In genomic region chr12:51957626-51958025, GRCm38 (mm10) we compare ENCODE assay signal across 20 mouse cellular contexts. TPM values are rescaled to one million over a fixed set of nuclear protein-coding genes. Genes with fewer than 3 reads are reported as not detected.
DNase-seq lines count a peak whose midpoint lies in the region; ATAC-seq and TF ChIP-seq lines count a peak whose summit lies in the region.
"Had no signal": no experiment of that assay in that cellular context is flagged by ENCODE, and none has a peak within 500 bp of the region (broad histone marks: within the 10 kb centered on the region; RNA-seq: fewer than 3 reads in every experiment).

No protein-coding gene starts in this region.

- no peak overlapping the region for H3K4me2 ChIP-seq in embryonic facial prominence, embryonic 14.5 days (ENCODE audit: low read depth, low read length)
- H3K4me2 ChIP-seq in hindbrain, postnatal 0 days (ENCODE audit: low read depth, low read length), result no peak overlapping the region
- no peak overlapping the region for H3K4me2 ChIP-seq in hindbrain, embryonic 14.5 days (replicated peaks)
- no peak overlapping the region for H3K4me2 ChIP-seq in midbrain, embryonic 14.5 days (ENCODE audit: low read length)
- H3K4me2 ChIP-seq in midbrain, embryonic 16.5 days (ENCODE audit: low read length), result no peak overlapping the region
- H3K4me2 ChIP-seq: forebrain, embryonic 15.5 days; hindbrain, embryonic 13.5 days had no signal

- 77% methylated on average over 6 of the region's 6 CpGs for WGBS in embryonic facial prominence, embryonic 14.5 days
- WGBS in embryonic facial prominence, embryonic 10.5 days, result 89% methylated on average over 6 of the region's 6 CpGs
- WGBS in hindbrain, postnatal 0 days, result 65% methylated on average over 6 of the region's 6 CpGs
- 83% methylated on average over 6 of the region's 6 CpGs for WGBS in hindbrain, embryonic 14.5 days
- WGBS in midbrain, embryonic 14.5 days, result 92% methylated on average over 6 of the region's 6 CpGs
- WGBS in midbrain, embryonic 16.5 days, result 88% methylated on average over 6 of the region's 6 CpGs

- no peak for TF ChIP-seq POLR2A in brain, embryonic 14.5 days (IDR thresholded peaks at IDR 0.05; ENCODE audit: borderline replicate concordance, extremely low read depth, insufficient read depth, insufficient read length, poor library complexity, severe bottlenecking)

- ATAC-seq in embryonic facial prominence, embryonic 14.5 days (ENCODE audit: low read depth), result no peak
- ATAC-seq in hindbrain, postnatal 0 days, result peak; percentile 67
- ATAC-seq in hindbrain, embryonic 14.5 days (ENCODE audit: low FRiP score), result no peak
- ATAC-seq in midbrain, embryonic 14.5 days (ENCODE audit: low FRiP score, low TSS enrichment), result no peak
- ATAC-seq in midbrain, embryonic 16.5 days, result no peak
- ATAC-seq: forebrain, embryonic 15.5 days; inflammation-experienced regulatory T-cells, adult 6 months; intestine, postnatal 0 days had no signal

- no peak overlapping the region for H3K27ac ChIP-seq in embryonic facial prominence, embryonic 14.5 days (replicated peaks; ENCODE audit: low read depth, low read length)
- H3K27ac ChIP-seq in embryonic facial prominence, embryonic 10.5 days (replicated peaks), result no peak overlapping the region
- H3K27ac ChIP-seq in hindbrain, postnatal 0 days, result no peak overlapping the region
- no peak overlapping the region for H3K27ac ChIP-seq in hindbrain, embryonic 14.5 days
- H3K27ac ChIP-seq in midbrain, embryonic 14.5 days (replicated peaks; ENCODE audit: low read depth, low read length), result no peak overlapping the region
- H3K27ac ChIP-seq in midbrain, embryonic 16.5 days (ENCODE audit: low read length), result no peak overlapping the region
- H3K27ac ChIP-seq: forebrain, embryonic 15.5 days; heart, embryonic 10.5 days; hindbrain, embryonic 13.5 days had no signal

- DNase-seq in embryonic facial prominence, embryonic 14.5 days (ENCODE audit: low spot score), result peak; percentile 21
- DNase-seq in embryonic facial prominence, embryonic 10.5 days (ENCODE audit: low spot score), result no peak
- DNase-seq in hindbrain, postnatal 0 days (ENCODE audit: low spot score), result peak; percentile 52
- no peak for DNase-seq in hindbrain, embryonic 14.5 days (ENCODE audit: low spot score)
- peak; percentile 16 for DNase-seq in midbrain, embryonic 14.5 days
- DNase-seq in brain, embryonic 14.5 days (ENCODE audit: low read depth), result peak; percentile 76
- DNase-seq in thymus, postnatal 36 days, result no peak
- DNase-seq: adrenal gland, postnatal 36 days; cerebellum, adult 11-12 months; cerebellum, adult 9-11 months; gastrocnemius, postnatal 10 days; heart, adult 18-20 months; heart, postnatal 10 days; heart, postnatal 4 days had no signal

- H3K4me1 ChIP-seq in embryonic facial prominence, embryonic 14.5 days (ENCODE audit: control insufficient read depth, insufficient read depth, low read length), result no peaks in the 10 kb centered on the region
- no peaks in the 10 kb centered on the region for H3K4me1 ChIP-seq in embryonic facial prominence, embryonic 10.5 days
- H3K4me1 ChIP-seq in hindbrain, postnatal 0 days (ENCODE audit: insufficient read depth, low read length), result no peaks in the 10 kb centered on the region
- no peaks in the 10 kb centered on the region for H3K4me1 ChIP-seq in hindbrain, embryonic 14.5 days (replicated peaks; ENCODE audit: control insufficient read depth, insufficient read depth, low read length)
- H3K4me1 ChIP-seq in midbrain, embryonic 14.5 days (ENCODE audit: control insufficient read depth, insufficient read depth, low read length), result no peaks in the 10 kb centered on the region
- no peaks in the 10 kb centered on the region for H3K4me1 ChIP-seq in midbrain, embryonic 16.5 days (ENCODE audit: control insufficient read depth, insufficient read depth, low read length)
- H3K4me1 ChIP-seq: forebrain, embryonic 15.5 days; heart, embryonic 10.5 days; hindbrain, embryonic 13.5 days had no signal

- H3K9ac ChIP-seq in embryonic facial prominence, embryonic 14.5 days (ENCODE audit: low read depth, low read length), result no peak overlapping the region
- H3K9ac ChIP-seq in hindbrain, postnatal 0 days (replicated peaks; ENCODE audit: low read length), result no peak overlapping the region
- no peak overlapping the region for H3K9ac ChIP-seq in hindbrain, embryonic 14.5 days
- H3K9ac ChIP-seq in midbrain, embryonic 14.5 days (replicated peaks; ENCODE audit: low read length), result no peak overlapping the region
- H3K9ac ChIP-seq in midbrain, embryonic 16.5 days (ENCODE audit: low read depth, low read length), result no peak overlapping the region
- H3K9ac ChIP-seq: forebrain, embryonic 15.5 days; hindbrain, embryonic 13.5 days had no signal

- no peaks in the 10 kb centered on the region for H3K9me3 ChIP-seq in embryonic facial prominence, embryonic 14.5 days (ENCODE audit: control insufficient read depth, low read length)
- H3K9me3 ChIP-seq in embryonic facial prominence, embryonic 10.5 days, result no peaks in the 10 kb centered on the region
- H3K9me3 ChIP-seq in hindbrain, postnatal 0 days (ENCODE audit: low read length), result no peaks in the 10 kb centered on the region
- H3K9me3 ChIP-seq in hindbrain, embryonic 14.5 days (ENCODE audit: control insufficient read depth, low read length), result no peaks in the 10 kb centered on the region
- no peaks in the 10 kb centered on the region for H3K9me3 ChIP-seq in midbrain, embryonic 14.5 days (ENCODE audit: control insufficient read depth, low read length)
- no peaks in the 10 kb centered on the region for H3K9me3 ChIP-seq in midbrain, embryonic 16.5 days (replicated peaks; ENCODE audit: control insufficient read depth, low read length, poor library complexity, severe bottlenecking)
- H3K9me3 ChIP-seq: forebrain, embryonic 15.5 days; heart, embryonic 10.5 days; hindbrain, embryonic 13.5 days had no signal

- no peak overlapping the region for H3K4me3 ChIP-seq in embryonic facial prominence, embryonic 14.5 days (ENCODE audit: low read depth, low read length)
- H3K4me3 ChIP-seq in embryonic facial prominence, embryonic 10.5 days, result no peak overlapping the region
- no peak overlapping the region for H3K4me3 ChIP-seq in hindbrain, postnatal 0 days (ENCODE audit: low read length)
- H3K4me3 ChIP-seq in hindbrain, embryonic 14.5 days (replicated peaks; ENCODE audit: low read length), result no peak overlapping the region
- no peak overlapping the region for H3K4me3 ChIP-seq in midbrain, embryonic 14.5 days (replicated peaks; ENCODE audit: low read depth, low read length)
- H3K4me3 ChIP-seq in midbrain, embryonic 16.5 days (ENCODE audit: low read depth, low read length), result no peak overlapping the region
- H3K4me3 ChIP-seq: forebrain, embryonic 15.5 days; heart, embryonic 10.5 days; hindbrain, embryonic 13.5 days had no signal

- no peaks in the 10 kb centered on the region for H3K27me3 ChIP-seq in embryonic facial prominence, embryonic 14.5 days (replicated peaks; ENCODE audit: control insufficient read depth, insufficient read depth, low read length)
- H3K27me3 ChIP-seq in embryonic facial prominence, embryonic 10.5 days (replicated peaks; ENCODE audit: low read depth, poor library complexity, severe bottlenecking), result no peaks in the 10 kb centered on the region
- H3K27me3 ChIP-seq in hindbrain, postnatal 0 days (ENCODE audit: insufficient read depth, low read length), result no peaks in the 10 kb centered on the region
- H3K27me3 ChIP-seq in hindbrain, embryonic 14.5 days (ENCODE audit: control insufficient read depth, insufficient read depth, low read length), result no peaks in the 10 kb centered on the region
- no peaks in the 10 kb centered on the region for H3K27me3 ChIP-seq in midbrain, embryonic 14.5 days (ENCODE audit: control insufficient read depth, insufficient read depth, low read length)
- H3K27me3 ChIP-seq in midbrain, embryonic 16.5 days (ENCODE audit: control insufficient read depth, insufficient read depth, low read depth, low read length), result no peaks in the 10 kb centered on the region
- H3K27me3 ChIP-seq: forebrain, embryonic 15.5 days; hindbrain, embryonic 13.5 days had no signal

- TF ChIP-seq CTCF in hindbrain, postnatal 0 days (IDR thresholded peaks at IDR 0.05; ENCODE audit: low read depth), result no peak
- no peak for TF ChIP-seq CTCF in brain, embryonic 14.5 days (IDR thresholded peaks at IDR 0.05; ENCODE audit: borderline replicate concordance, extremely low read depth, insufficient read depth, insufficient read length)

- peaks cover 67% of the 10 kb centered on the region for H3K36me3 ChIP-seq in embryonic facial prominence, embryonic 14.5 days (ENCODE audit: control insufficient read depth, insufficient read depth, low read length)
- peaks cover 71% of the 10 kb centered on the region for H3K36me3 ChIP-seq in embryonic facial prominence, embryonic 10.5 days (replicated peaks)
- H3K36me3 ChIP-seq in hindbrain, postnatal 0 days (ENCODE audit: insufficient read depth, low read length), result no peaks in the 10 kb centered on the region; the same call in 1 of the 2 replicates
- peaks cover 20% of the 10 kb centered on the region for H3K36me3 ChIP-seq in hindbrain, embryonic 14.5 days (replicated peaks; ENCODE audit: control insufficient read depth, insufficient read depth)
- peaks cover 16% of the 10 kb centered on the region; the same call in 1 of the 2 replicates for H3K36me3 ChIP-seq in midbrain, embryonic 14.5 days (ENCODE audit: control insufficient read depth, insufficient read depth, low read length)
- H3K36me3 ChIP-seq in midbrain, embryonic 16.5 days (ENCODE audit: control insufficient read depth, insufficient read depth, low read length), result peaks cover 5% of the 10 kb centered on the region; the same call in 1 of the 2 replicates

RNA-seq across cellular contexts. Expression of gene Heatr5a, which starts 13.5 kb away (rescaled TPM):
- 14.8 and 16.0 TPM in 2 replicates for polyA plus RNA-seq in embryonic facial prominence, embryonic 14.5 days (2014; fragmentation: Nextera tagmentation; extraction: Ambion mirVana)
- polyA plus RNA-seq in embryonic facial prominence, embryonic 10.5 days (2016; fragmentation: Nextera tagmentation; extraction: Ambion mirVana), result 12.2 and 13.7 TPM in 2 replicates
- total RNA-seq in hindbrain, postnatal 0 days (2014; rRNA removed), result 24.6 and 30.8 TPM in 2 replicates
- 2.7 and 3.2 TPM in 2 replicates for polyA plus RNA-seq in hindbrain, postnatal 0 days (2015; fragmentation: Nextera tagmentation; extraction: Ambion mirVana)
- polyA plus RNA-seq in hindbrain, embryonic 14.5 days (2014; fragmentation: Nextera tagmentation; extraction: Ambion mirVana), result 8.3 and 9.4 TPM in 2 replicates
- polyA plus RNA-seq in midbrain, embryonic 14.5 days (2014; fragmentation: Nextera tagmentation; extraction: Ambion mirVana), result 6.0 and 7.6 TPM in 2 replicates
- polyA plus RNA-seq in midbrain, embryonic 16.5 days (2015; fragmentation: Nextera tagmentation; extraction: Ambion mirVana), result 6.9 and 7.1 TPM in 2 replicates
- polyA plus RNA-seq in brain, embryonic 14.5 days (2012; rRNA removed), result 14.9 and 18.6 TPM in 2 replicates

RNA-seq across cellular contexts. Expression of gene Dtd2, which starts 48.7 kb away (rescaled TPM):
- 19.0 and 22.8 TPM in 2 replicates for polyA plus RNA-seq in embryonic facial prominence, embryonic 14.5 days (2014; fragmentation: Nextera tagmentation; extraction: Ambion mirVana)
- 23.5 and 24.3 TPM in 2 replicates for polyA plus RNA-seq in embryonic facial prominence, embryonic 10.5 days (2016; fragmentation: Nextera tagmentation; extraction: Ambion mirVana)
- total RNA-seq in hindbrain, postnatal 0 days (2014; rRNA removed), result 10.8 and 19.5 TPM in 2 replicates
- polyA plus RNA-seq in hindbrain, postnatal 0 days (2015; fragmentation: Nextera tagmentation; extraction: Ambion mirVana), result 31.5 and 31.8 TPM in 2 replicates
- polyA plus RNA-seq in hindbrain, embryonic 14.5 days (2014; fragmentation: Nextera tagmentation; extraction: Ambion mirVana), result 19.4 and 21.7 TPM in 2 replicates
- polyA plus RNA-seq in midbrain, embryonic 14.5 days (2014; fragmentation: Nextera tagmentation; extraction: Ambion mirVana), result 21.2 and 21.4 TPM in 2 replicates
- 18.2 and 24.7 TPM in 2 replicates for polyA plus RNA-seq in midbrain, embryonic 16.5 days (2015; fragmentation: Nextera tagmentation; extraction: Ambion mirVana)
- 10.3 and 13.5 TPM in 2 replicates for polyA plus RNA-seq in brain, embryonic 14.5 days (2012; rRNA removed)

Comparison
In these comparisons a context has a peak if more than half of its experiments do, and no peak if none do; other contexts are left out.
1. DNase-seq: peak in embryonic facial prominence, embryonic 14.5 days (single experiment), hindbrain, postnatal 0 days (single experiment), midbrain, embryonic 14.5 days (single experiment) and brain, embryonic 14.5 days (single experiment); none in embryonic facial prominence, embryonic 10.5 days (single experiment), hindbrain, embryonic 14.5 days (single experiment) and thymus, postnatal 36 days (0 of 2).